Mouse (Mus musculus) cerebellum, adult 2 months (tissue): ENCODE data around the gene Fam129c. TPM values are rescaled to one million over a fixed set of nuclear protein-coding genes. Genes with fewer than 3 reads are reported as not detected.

ENCODE experiments used
- DNase-seq, 2 experiments: peaks; one replicate each; pipeline ENCODE4 v3.0.0; 2021
- H3K27ac ChIP-seq: fragments of 200-500 bp; 2 replicates; pipeline ENCODE4 v1.5.1; 2012; ENCODE audit warnings: low read length, control low read depth, inconsistent platforms; ENCODE audit not compliant: insufficient read depth
- H3K27me3 ChIP-seq: fragments of 200-500 bp; 2 replicates; pipeline ENCODE4 v1.6.1; 2012; ENCODE audit warnings: inconsistent platforms, mild to moderate bottlenecking, low read length, moderate library complexity; ENCODE audit not compliant: control insufficient read depth, insufficient read depth
- H3K4me1 ChIP-seq: fragments of 200-500 bp; 2 replicates; pipeline ENCODE4 v1.6.1; 2011; ENCODE audit warnings: low read length; ENCODE audit not compliant: control insufficient read depth, insufficient read depth
- H3K4me3 ChIP-seq: fragments of 200-500 bp; replicated peaks from 2 replicates; pipeline ENCODE3; 2011; ENCODE audit warnings: mild to moderate bottlenecking, low read depth, low read length, control low read depth; ENCODE audit not compliant: insufficient read depth
- CTCF ChIP-seq: fragments of 200-500 bp; IDR thresholded peaks from 2 replicates; pipeline ENCODE4 v1.5.1; 2011; ENCODE audit warnings: low read depth, mild to moderate bottlenecking, control low read depth, low read length, moderate library complexity, borderline replicate concordance; ENCODE audit not compliant: insufficient read depth
- POLR2A ChIP-seq: fragments of 200-500 bp; IDR thresholded peaks from 2 replicates; pipeline ENCODE4 v1.6.1; 2011; ENCODE audit warnings: low read length, control low read depth, borderline replicate concordance; ENCODE audit not compliant: insufficient read depth
- WGBS: fragments of 180-500 bp; shearing (Covaris S2); methylation state at CpG from one replicate; pipeline ENCODE4 v1.1.7; 2018; 5-methylcytosine and 5-hydroxymethylcytosine counted together
- polyA plus RNA-seq: library from polyadenylated mRNA; depleted of rRNA; stranded (reverse); fragments of >200 nt; gene quantifications from 2 replicates; pipeline ENCODE4 v1.2.3, GENCODE M21; 2012; rRNA removed

Gene Fam129c
- 3.4 and 3.7 TPM in 2 replicates for polyA plus RNA-seq

DNA sequence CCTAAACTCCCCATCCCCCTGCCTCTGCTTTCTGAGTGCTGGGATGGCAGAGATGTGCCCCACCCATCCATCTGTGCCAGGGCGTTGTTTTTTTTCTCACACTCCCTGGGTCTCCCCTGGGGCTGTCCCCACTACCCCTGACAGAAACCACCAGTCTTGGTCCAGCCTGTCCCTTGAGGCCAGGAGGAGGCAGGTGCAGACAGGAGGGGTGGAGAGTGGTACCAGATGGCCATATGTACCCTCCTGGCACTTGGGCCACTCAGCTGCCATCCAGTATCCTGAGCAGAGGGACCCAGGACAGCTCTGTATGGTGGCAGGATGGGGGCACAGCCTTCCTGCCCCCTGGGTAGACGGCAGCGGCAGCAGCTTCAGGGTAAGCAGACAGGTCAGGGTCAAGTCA lies at the start of gene Fam129c:
Gene Fam129c (plus strand): TSS at position 198 of the 400 bp plus-strand sequence.
- H3K4me1 ChIP-seq: peaks cover 14% of the 10 kb centered on the region
- no peaks in the 10 kb centered on the region for H3K27me3 ChIP-seq
- WGBS: 33% methylated on average over 3 of the region's 3 CpGs
- H3K27ac ChIP-seq: no peak within 1 kb of the TSS
- TF ChIP-seq POLR2A (no peak), CTCF (no peak)
- DNase-seq: no peak
- H3K4me3 ChIP-seq: no peak within 1 kb of the TSS

DNA sequence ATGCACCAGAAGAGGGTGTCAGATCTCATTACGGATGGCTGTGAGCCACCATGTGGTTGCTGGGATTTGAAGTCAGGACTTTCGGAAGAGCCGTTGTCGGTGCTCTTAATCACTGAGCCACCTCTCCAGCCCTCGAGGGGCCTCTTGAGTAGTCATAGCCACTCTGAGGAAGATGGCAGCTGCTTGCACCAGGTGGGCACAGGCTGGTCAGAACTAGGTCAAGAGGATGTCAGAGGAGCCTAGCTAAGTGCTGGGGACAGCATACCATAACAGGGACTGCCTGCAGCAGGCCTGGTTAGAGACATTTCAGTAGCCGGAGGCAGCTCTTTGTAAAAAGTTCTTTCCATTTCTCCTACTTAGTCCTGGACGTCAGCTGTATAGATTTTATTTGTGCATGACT lies 46.7 kb upstream of the Fam129c start:
- 61% methylated on average over 7 of the region's 7 CpGs for WGBS
- no peak for TF ChIP-seq POLR2A
- no peak for TF ChIP-seq CTCF

DNA sequence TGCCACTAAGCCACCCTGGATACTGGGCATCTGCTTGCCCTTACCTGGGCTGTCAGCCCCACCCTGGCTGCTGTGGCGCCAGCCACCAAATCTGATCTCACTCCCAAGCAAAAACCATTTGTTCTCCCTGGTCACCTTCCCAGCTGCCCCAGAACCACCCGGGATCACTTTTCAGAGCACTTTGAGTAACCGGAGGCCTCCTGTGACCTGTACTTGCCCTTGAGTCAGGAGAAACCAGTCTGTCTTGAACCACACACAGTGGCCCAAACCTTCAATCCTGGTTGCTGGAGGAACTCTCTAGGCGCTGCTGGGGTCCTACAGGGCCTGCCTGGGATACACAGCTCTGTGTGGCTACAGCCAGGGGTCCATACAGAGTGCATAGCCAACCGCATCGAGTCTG lies 44.7 kb upstream of the Fam129c start:
- no peak overlapping the region for H3K27ac ChIP-seq
- TF ChIP-seq POLR2A (no peak), CTCF (no peak)
- DNase-seq: no peak
- no peaks in the 10 kb centered on the region for H3K4me1 ChIP-seq
- H3K27me3 ChIP-seq: no peaks in the 10 kb centered on the region
- WGBS: 67% methylated on average over 6 of the region's 6 CpGs
- H3K4me3 ChIP-seq: no peak overlapping the region

More for the DNA sequence above, 46.7 kb upstream of the Fam129c start:
- Histone ChIP-seq H3K4me1 (no peaks in the 10 kb centered on the region), H3K27me3 (no peaks in the 10 kb centered on the region), H3K4me3 (no peak overlapping the region), H3K27ac (no peak overlapping the region)
- DNase-seq: no peak

DNA sequence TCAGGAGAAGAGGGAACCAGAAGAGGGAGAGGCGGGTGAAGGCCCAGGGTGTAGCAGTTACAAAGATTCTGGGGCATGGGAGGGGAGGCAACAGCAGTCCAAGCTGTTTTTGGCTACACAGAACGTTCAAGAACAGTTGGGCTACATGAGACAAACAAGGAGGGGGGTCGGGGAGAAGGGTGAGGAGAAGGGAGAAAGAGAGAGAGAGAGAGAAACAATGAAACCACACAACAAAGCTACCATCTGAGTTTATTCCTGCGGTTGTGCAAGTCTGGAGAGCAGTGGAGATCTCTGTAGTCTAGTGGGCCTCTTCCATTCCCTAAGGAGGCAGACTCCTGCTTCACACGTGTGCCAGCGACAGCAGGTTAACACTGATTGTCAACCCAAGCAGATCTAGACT lies 43.4 kb upstream of the Fam129c start:
- H3K4me1 ChIP-seq: no peaks in the 10 kb centered on the region
- WGBS: 45% methylated on average over 6 of the region's 6 CpGs
- no peak overlapping the region for H3K27ac ChIP-seq
- no peak for DNase-seq
- no peak overlapping the region for H3K4me3 ChIP-seq
- TF ChIP-seq POLR2A: no peak
- TF ChIP-seq CTCF: no peak
- peaks cover 3% of the 10 kb centered on the region; the same call in 1 of the 2 replicates for H3K27me3 ChIP-seq

DNA sequence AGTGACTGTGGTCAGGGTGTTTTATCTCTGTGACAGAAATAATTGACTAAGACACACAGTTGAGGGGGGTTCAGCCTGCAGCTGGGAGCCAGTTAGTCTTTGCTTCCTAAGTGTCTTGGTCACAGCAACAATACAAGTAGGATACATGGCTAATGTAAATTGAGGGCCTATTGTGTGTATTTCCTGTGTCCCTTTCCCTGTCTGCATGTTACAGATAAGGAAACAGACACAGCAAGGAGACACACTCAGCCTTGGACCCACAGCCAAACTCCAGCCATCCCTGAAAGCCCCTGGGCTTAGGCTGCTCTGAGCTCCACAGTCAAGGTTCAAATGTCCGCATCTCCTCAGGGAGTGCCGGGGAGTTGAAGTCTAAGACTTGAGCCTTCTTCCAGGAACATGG lies 42.8 kb upstream of the Fam129c start:
- no peaks in the 10 kb centered on the region for H3K4me1 ChIP-seq
- H3K4me3 ChIP-seq: no peak overlapping the region
- TF ChIP-seq CTCF (no peak), POLR2A (no peak)
- no peak for DNase-seq
- no peak overlapping the region for H3K27ac ChIP-seq
- peaks cover 3% of the 10 kb centered on the region; the same call in 1 of the 2 replicates for H3K27me3 ChIP-seq
- 85% methylated on average over 2 of the region's 2 CpGs for WGBS

DNA sequence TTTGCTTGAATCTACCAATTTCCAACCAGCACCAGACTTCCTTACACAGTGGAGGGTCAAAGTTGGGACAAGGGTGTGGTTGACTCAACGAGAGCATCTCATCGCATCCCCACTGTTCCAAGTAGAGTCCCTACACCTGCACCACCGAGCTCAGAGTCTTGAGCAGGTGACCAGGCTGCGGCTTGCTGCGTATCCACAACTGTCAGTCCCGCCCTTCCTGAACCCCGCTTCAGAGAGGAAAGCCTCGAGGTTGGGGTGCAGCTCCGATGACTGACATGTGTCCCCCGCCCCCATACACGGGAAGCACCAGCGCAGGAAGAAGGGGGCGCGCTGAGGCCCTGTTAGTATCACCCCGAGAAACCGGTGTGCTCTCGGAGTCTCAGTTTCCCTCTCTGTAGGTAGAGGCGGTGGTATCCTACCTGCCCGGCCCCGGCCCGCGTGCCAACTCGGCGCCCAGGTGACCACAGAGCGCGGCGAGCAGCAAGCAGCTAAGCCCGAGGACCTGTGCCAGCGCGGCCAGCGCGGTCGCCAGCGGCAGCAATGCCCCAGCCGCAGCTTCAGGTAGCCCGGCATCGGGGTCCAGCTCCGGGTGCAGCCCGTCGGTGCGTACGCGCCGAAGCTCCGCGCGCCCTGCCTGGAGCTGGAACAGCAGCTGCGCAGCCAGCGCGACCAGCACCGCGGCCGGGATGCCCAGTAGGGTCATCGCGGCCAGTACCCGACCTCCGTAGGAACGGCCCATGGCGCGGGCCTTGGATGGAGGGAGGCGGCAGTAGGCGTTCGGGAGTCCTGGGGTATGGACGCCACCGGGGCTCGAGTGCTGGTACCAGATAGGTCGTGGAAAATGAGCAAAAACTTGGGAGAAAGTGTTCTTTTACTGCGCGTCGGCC lies 39.1 kb upstream of the Fam129c start, which contains the start of gene Tmem221:
Gene Tmem221 (minus strand): TSS at position 801 of the 887 bp plus-strand sequence.
- H3K27ac ChIP-seq: no peak within 1 kb of the TSS
- no peak within 1 kb of the TSS for H3K4me3 ChIP-seq
- WGBS: 6% methylated on average over 70 of the region's 70 CpGs
- H3K4me1 ChIP-seq: no peaks in the 10 kb centered on the region
- H3K27me3 ChIP-seq: peaks cover 3% of the 10 kb centered on the region; the same call in 1 of the 2 replicates
- TF ChIP-seq CTCF (no peak), POLR2A (no peak)
- DNase-seq: no peak

DNA sequence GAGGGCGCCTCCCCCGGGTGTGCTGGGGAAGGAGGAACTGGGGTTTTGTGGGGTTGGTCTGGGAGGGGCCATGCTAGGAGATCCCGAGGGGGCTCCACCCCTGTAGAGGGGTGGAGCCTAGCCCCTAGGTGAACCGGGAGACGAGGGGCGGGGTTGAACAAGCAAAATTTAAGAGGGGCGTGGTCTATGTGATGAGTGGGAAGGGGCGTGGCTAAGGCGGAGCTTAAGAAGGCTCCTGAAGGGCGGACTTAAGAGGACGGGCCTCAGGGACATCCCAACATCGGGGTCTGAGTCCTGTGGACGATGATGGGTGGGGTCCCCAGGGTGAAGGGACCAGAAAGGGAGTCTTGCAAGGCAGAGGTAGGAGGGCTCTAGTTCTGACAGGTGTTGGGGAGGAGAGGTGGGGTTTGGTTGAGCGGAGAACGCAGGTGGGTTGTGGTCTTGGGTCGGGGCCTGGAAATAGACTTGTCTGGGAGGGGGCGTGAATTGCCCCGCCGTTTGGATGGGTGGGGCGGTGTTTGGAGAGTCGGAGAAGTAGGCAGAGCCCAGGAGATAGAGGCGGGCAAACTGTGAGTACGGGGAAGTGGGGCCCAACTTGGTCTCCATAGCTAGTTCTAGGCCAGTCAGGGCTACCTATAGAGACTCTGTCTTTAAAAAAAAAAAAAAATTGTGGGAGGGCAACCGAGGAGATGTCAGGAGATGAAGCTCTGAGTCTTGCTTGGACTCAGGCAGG lies 38.3 kb upstream of the Fam129c start:
- TF ChIP-seq POLR2A: no peak
- no peak for TF ChIP-seq CTCF

DNA sequence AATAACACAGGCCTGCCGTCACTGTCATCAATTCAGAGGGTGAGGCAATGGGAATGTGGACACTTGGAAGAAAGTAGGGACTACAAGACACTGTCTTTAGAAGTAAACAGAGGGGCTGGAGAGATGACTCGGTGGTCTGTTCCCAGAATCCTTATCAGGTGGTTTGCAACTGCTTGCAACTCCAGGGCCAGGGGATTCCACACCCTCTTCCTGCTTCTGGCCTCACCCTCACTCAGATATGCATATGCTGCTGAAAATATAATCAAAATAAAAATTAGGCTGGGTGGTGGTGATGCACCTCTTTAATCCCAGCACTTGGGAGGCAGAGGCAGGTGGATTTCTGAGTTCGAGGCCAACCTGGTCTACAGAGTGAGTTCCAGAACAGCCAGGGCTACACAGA lies 37.4 kb upstream of the Fam129c start:
- TF ChIP-seq CTCF (no peak), POLR2A (no peak)
- Histone ChIP-seq H3K4me3 (no peak overlapping the region), H3K27ac (no peak overlapping the region), H3K27me3 (peaks cover 3% of the 10 kb centered on the region; the same call in 1 of the 2 replicates), H3K4me1 (no peaks in the 10 kb centered on the region)
- no peak for DNase-seq
- WGBS: 85% methylated on average over 3 of the region's 3 CpGs

More for the DNA sequence above, 38.3 kb upstream of the Fam129c start:
- H3K4me3 ChIP-seq: no peak overlapping the region
- peaks cover 3% of the 10 kb centered on the region; the same call in 1 of the 2 replicates for H3K27me3 ChIP-seq
- no peak for DNase-seq
- 10% methylated on average over 24 of the region's 24 CpGs for WGBS
- no peaks in the 10 kb centered on the region for H3K4me1 ChIP-seq
- H3K27ac ChIP-seq: no peak overlapping the region
